Mouse (Mus musculus) ES-Bruce4 (cell line): Measurements from ENCODE around the gene Bag1. TPM values are rescaled to one million over a fixed set of nuclear protein-coding genes. Genes with fewer than 3 reads are reported as not detected.

ENCODE experiments used
- H3K27ac ChIP-seq: 2 replicates; pipeline ENCODE4 v1.5.1; 2012; ENCODE audit warnings: low read length, inconsistent platforms; ENCODE audit not compliant: insufficient read depth
- H3K27me3 ChIP-seq: 2 replicates; pipeline ENCODE4 v1.6.1; 2012; ENCODE audit warnings: mild to moderate bottlenecking, low read length, inconsistent platforms; ENCODE audit not compliant: control insufficient read depth, poor library complexity, insufficient read depth, severe bottlenecking
- H3K36me3 ChIP-seq: 2 replicates; pipeline ENCODE4 v1.6.1; 2012; ENCODE audit warnings: inconsistent platforms, mild to moderate bottlenecking, low read length, moderate library complexity; ENCODE audit not compliant: control insufficient read depth, poor library complexity, insufficient read depth, severe bottlenecking
- H3K4me1 ChIP-seq: one replicate; pipeline ENCODE4 v1.8.1; 2011; ENCODE audit warnings: low read length; ENCODE audit not compliant: control insufficient read depth, insufficient read depth
- H3K4me3 ChIP-seq: 2 replicates; pipeline ENCODE4 v1.5.1; 2011; ENCODE audit warnings: low read depth, mild to moderate bottlenecking, low read length
- H3K9ac ChIP-seq: 2 replicates; pipeline ENCODE4 v1.6.1; 2012; ENCODE audit warnings: low read depth, mild to moderate bottlenecking, inconsistent platforms; ENCODE audit not compliant: poor library complexity, severe bottlenecking
- H3K9me3 ChIP-seq: replicated peaks from 2 replicates; pipeline ENCODE4 v1.6.1; 2012; ENCODE audit warnings: mild to moderate bottlenecking, low read length, inconsistent platforms; ENCODE audit not compliant: control insufficient read depth, poor library complexity, insufficient read depth, severe bottlenecking
- CTCF ChIP-seq: IDR thresholded peaks from one replicate; pipeline ENCODE4 v1.8.1; 2011; ENCODE audit warnings: low read depth, low read length
- EP300 ChIP-seq: IDR thresholded peaks from 2 replicates; pipeline ENCODE4 v1.6.1; 2011; ENCODE audit warnings: low read depth, low read length; ENCODE audit not compliant: insufficient read depth
- POLR2A ChIP-seq: IDR thresholded peaks from one replicate; pipeline ENCODE4 v1.8.1; 2011; ENCODE audit warnings: low read length; ENCODE audit not compliant: insufficient read depth
- polyA plus RNA-seq: library from polyadenylated mRNA; stranded (reverse); fragments of >200 nt; gene quantifications from 2 replicates; pipeline ENCODE4 v1.2.4, GENCODE M21; 2011; ENCODE audit warnings: low read depth; ENCODE audit not compliant: missing spikeins, insufficient read depth, insufficient read length

The Bag1 gene
- polyA plus RNA-seq, 1 experiment, result 106 TPM

- H3K27ac ChIP-seq, result no peak overlapping the region
- peak overlapping the region; percentile 75 for H3K9ac ChIP-seq
- H3K4me3 ChIP-seq, result peak overlapping the region; percentile 98
- no peaks in the 10 kb centered on the region for H3K27me3 ChIP-seq
- H3K36me3 ChIP-seq, result peaks cover 6% of the 10 kb centered on the region; the same call in 1 of the 2 replicates
- H3K9me3 ChIP-seq, result no peaks in the 10 kb centered on the region
- no peaks in the 10 kb centered on the region for H3K4me1 ChIP-seq
- TF ChIP-seq POLR2A (no peak), EP300 (no peak), CTCF (no peak)
Measured at GRCm38 (mm10) chr4:40969781-40970591, 21.9 kb upstream of the Bag1 start.

GRCm38 (mm10) chr4:40969161-40969560 lies 21.1 kb upstream of the Bag1 start:
- Histone ChIP-seq H3K27me3 (no peaks in the 10 kb centered on the region), H3K4me1 (no peaks in the 10 kb centered on the region), H3K9me3 (no peaks in the 10 kb centered on the region), H3K4me3 (no peak overlapping the region), H3K9ac (no peak overlapping the region), H3K36me3 (peaks cover 6% of the 10 kb centered on the region; the same call in 1 of the 2 replicates), H3K27ac (no peak overlapping the region)
- TF ChIP-seq CTCF, result no peak
- no peak for TF ChIP-seq POLR2A
- no peak for TF ChIP-seq EP300

GRCm38 (mm10) chr4:40963536-40963935 lies 15.4 kb upstream of the Bag1 start:
- no peak for TF ChIP-seq EP300
- TF ChIP-seq POLR2A, result no peak
- no peak for TF ChIP-seq CTCF
- no peak overlapping the region for H3K27ac ChIP-seq
- no peak overlapping the region for H3K4me3 ChIP-seq
- no peak overlapping the region for H3K9ac ChIP-seq
- H3K9me3 ChIP-seq, result no peaks in the 10 kb centered on the region
- no peaks in the 10 kb centered on the region for H3K27me3 ChIP-seq
- peaks cover 29% of the 10 kb centered on the region for H3K36me3 ChIP-seq
- H3K4me1 ChIP-seq, result no peaks in the 10 kb centered on the region

GRCm38 (mm10) chr4:40955942-40956341 lies 7.8 kb upstream of the Bag1 start:
- H3K9me3 ChIP-seq, result no peaks in the 10 kb centered on the region
- no peak for TF ChIP-seq EP300
- TF ChIP-seq CTCF, result no peak
- TF ChIP-seq POLR2A, result no peak
- no peak overlapping the region for H3K9ac ChIP-seq
- no peaks in the 10 kb centered on the region for H3K4me1 ChIP-seq
- H3K27me3 ChIP-seq, result no peaks in the 10 kb centered on the region
- H3K27ac ChIP-seq, result no peak overlapping the region
- H3K36me3 ChIP-seq, result peaks cover 47% of the 10 kb centered on the region
- no peak overlapping the region for H3K4me3 ChIP-seq

GRCm38 (mm10) chr4:40953521-40953920 lies 5.4 kb upstream of the Bag1 start:
- Histone ChIP-seq H3K9ac (no peak overlapping the region), H3K27me3 (no peaks in the 10 kb centered on the region), H3K4me3 (no peak overlapping the region), H3K9me3 (no peaks in the 10 kb centered on the region), H3K4me1 (no peaks in the 10 kb centered on the region), H3K27ac (no peak overlapping the region), H3K36me3 (peaks cover 36% of the 10 kb centered on the region)
- no peak for TF ChIP-seq EP300
- TF ChIP-seq CTCF, result peak; percentile 65

GRCm38 (mm10) chr4:40947565-40948159 lies 432 bp downstream of the Bag1 start:
- Histone ChIP-seq H3K27me3 (no peaks in the 10 kb centered on the region), H3K36me3 (peaks cover 13% of the 10 kb centered on the region), H3K9ac (peak overlapping the region; percentile 78), H3K27ac (no peak overlapping the region), H3K4me3 (peak overlapping the region; percentile 89), H3K4me1 (no peaks in the 10 kb centered on the region), H3K9me3 (no peaks in the 10 kb centered on the region)
- no peak for TF ChIP-seq CTCF
- no peak for TF ChIP-seq POLR2A
- TF ChIP-seq EP300, result no peak
